Mouse (Mus musculus) lung, postnatal 0 days (tissue): Measurements from ENCODE around the gene Fau. TPM values are rescaled to one million over a fixed set of nuclear protein-coding genes. Genes with fewer than 3 reads are reported as not detected.

Experiments used
- ATAC-seq: fragments of 200-750 bp; cut with Nextera tagmentation; 2 replicates; pipeline ENCODE4 v1.8.0; 2017; ENCODE audit warnings: moderate library complexity
- DNase-seq: peaks from one replicate; pipeline ENCODE4 v3.0.0-alpha.2; 2016; ENCODE audit warnings: low spot score
- H3K27ac ChIP-seq: fragments of 300-500 bp; sonication (generic); 2 replicates; pipeline ENCODE4 v1.5.1; 2014; ENCODE audit warnings: antibody characterized with exemption, mild to moderate bottlenecking, low read length, mixed read lengths
- H3K27me3 ChIP-seq: fragments of 300-500 bp; sonication (generic); replicated peaks from 2 replicates; pipeline ENCODE4 v1.6.1; 2014; ENCODE audit warnings: low read length, mixed read lengths; ENCODE audit not compliant: insufficient read depth
- H3K36me3 ChIP-seq: fragments of 300-500 bp; sonication (generic); 2 replicates; pipeline ENCODE4 v1.6.1; 2014; ENCODE audit warnings: low read length, mixed read lengths; ENCODE audit not compliant: insufficient read depth
- H3K4me1 ChIP-seq: fragments of 300-500 bp; sonication (generic); 2 replicates; pipeline ENCODE4 v1.6.1; 2014; ENCODE audit warnings: antibody characterized with exemption, low read depth, low read length, mixed read lengths; ENCODE audit not compliant: insufficient read depth
- H3K4me2 ChIP-seq: fragments of 300-500 bp; sonication (generic); replicated peaks from 2 replicates; pipeline ENCODE4 v1.6.1; 2014; ENCODE audit warnings: low read depth, mild to moderate bottlenecking, low read length, moderate library complexity, mixed read lengths
- H3K4me3 ChIP-seq: fragments of 300-500 bp; sonication (generic); 2 replicates; pipeline ENCODE4 v1.5.1; 2014; ENCODE audit warnings: low read depth, low read length
- H3K9ac ChIP-seq: fragments of 300-500 bp; sonication (generic); replicated peaks from 2 replicates; pipeline ENCODE4 v1.6.1; 2014; ENCODE audit warnings: low read depth, mild to moderate bottlenecking
- H3K9me3 ChIP-seq: fragments of 300-500 bp; sonication (generic); 2 replicates; pipeline ENCODE4 v1.6.1; 2016; ENCODE audit warnings: low read length, mixed read lengths
- CTCF ChIP-seq: IDR thresholded peaks from 2 replicates; pipeline ENCODE4 v1.5.1; 2016; ENCODE audit warnings: antibody characterized with exemption, mild to moderate bottlenecking
- EP300 ChIP-seq: IDR thresholded peaks from 2 replicates; pipeline ENCODE4 v1.6.1; 2016; ENCODE audit warnings: antibody characterized with exemption, mild to moderate bottlenecking, control low read depth
- WGBS: fragments of 180-500 bp; shearing (Covaris S2); extraction: QIAGEN DNeasy Blood & Tissue Kit; methylation state at CpG from one replicate; pipeline ENCODE4 v1.1.7; 2014; 5-methylcytosine and 5-hydroxymethylcytosine counted together
- polyA plus RNA-seq: library from polyadenylated mRNA; unstranded; fragments of >200 nt; fragmentation: Nextera tagmentation; extraction: Ambion mirVana; gene quantifications from 2 replicates; pipeline ENCODE4 v1.2.1, GENCODE M21; 2015

Fau gene
- 784 and 827 TPM in 2 replicates for polyA plus RNA-seq

DNA sequence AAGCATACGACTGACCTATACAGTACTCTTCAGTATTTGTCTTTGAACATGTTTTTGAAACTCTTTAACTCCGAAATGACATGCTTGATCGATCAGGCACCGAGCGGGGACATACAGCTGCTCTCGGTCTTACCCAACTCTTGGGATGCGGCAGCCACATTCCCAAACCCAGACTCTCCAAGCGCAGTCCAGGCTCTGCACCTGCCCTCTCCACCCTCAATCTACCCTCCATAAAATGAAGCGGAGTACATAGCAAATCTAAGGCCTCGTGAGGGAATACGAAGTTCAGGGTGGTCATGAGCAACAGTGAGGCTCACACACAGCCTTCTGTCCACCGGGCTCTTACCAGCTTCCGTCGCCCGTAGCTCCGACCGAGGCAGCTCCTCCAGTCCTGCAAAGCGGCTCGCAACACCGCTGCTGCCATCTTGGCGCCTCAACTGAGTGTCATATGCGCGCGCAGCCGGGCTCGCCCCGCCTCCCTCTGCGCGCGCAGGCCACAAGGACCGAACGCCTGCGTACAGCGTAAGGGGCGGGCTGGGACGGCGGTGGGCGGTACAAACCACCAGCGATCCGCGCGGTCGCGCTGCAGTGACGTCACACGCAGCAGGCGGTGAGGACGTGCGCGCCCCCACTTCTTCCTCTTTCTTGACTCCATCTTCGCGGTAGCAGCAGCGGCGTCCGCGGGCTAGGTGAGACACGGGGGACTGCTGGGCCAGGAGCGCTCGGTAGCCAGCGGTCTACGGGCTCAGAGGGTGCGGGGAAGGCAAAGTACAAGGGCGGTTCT is at the start of gene Fau, which contains the start of gene Mrpl49:
Gene Fau, plus strand, starts transcription at position 532 of the 784 bp plus-strand sequence.
Gene Mrpl49, minus strand, starts transcription at position 473 of the 784 bp plus-strand sequence.
- Histone ChIP-seq H3K4me3 (peak within 1 kb of the TSS; percentile 73), H3K9me3 (no peaks in the 10 kb centered on the region), H3K4me1 (peaks cover 15% of the 10 kb centered on the region), H3K27me3 (no peaks in the 10 kb centered on the region), H3K36me3 (peaks cover 23% of the 10 kb centered on the region), H3K27ac (peak within 1 kb of the TSS; percentile 71), H3K4me2 (peak within 1 kb of the TSS; percentile 71), H3K9ac (peak within 1 kb of the TSS; percentile 76)
- no peak for TF ChIP-seq CTCF
- no peak for TF ChIP-seq EP300
- ATAC-seq (peak; percentile 90), DNase-seq (peak; percentile 98)
- WGBS, result 1% methylated on average over 55 of the region's 63 CpGs

DNA sequence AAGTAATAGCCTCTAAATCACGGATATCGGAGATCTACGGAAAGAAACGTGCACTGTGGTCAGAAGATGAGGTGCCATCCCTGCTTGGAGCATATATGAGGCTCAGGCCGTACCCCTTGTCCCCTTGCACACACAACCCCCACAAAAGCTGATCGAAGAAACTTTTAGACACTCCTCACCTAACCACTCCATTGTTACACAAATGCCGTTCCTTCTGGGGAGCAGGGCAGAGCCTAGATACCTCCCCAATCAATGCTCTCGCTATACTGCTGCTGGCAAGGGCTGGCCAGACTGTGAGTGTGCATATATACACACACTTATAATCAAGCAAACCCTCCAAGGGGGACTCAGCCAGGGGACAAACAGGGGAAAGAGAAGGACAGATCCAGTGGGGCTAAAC is 48.5 kb upstream of the Fau start:
- H3K9me3 ChIP-seq, result no peaks in the 10 kb centered on the region
- H3K9ac ChIP-seq, result no peak overlapping the region
- no peaks in the 10 kb centered on the region for H3K27me3 ChIP-seq
- no peak overlapping the region for H3K4me2 ChIP-seq
- H3K27ac ChIP-seq, result no peak overlapping the region
- peaks cover 14% of the 10 kb centered on the region for H3K36me3 ChIP-seq
- TF ChIP-seq CTCF (no peak), EP300 (no peak)
- 75% methylated on average over 8 of the region's 8 CpGs for WGBS
- DNase-seq (no peak), ATAC-seq (no peak)
- H3K4me1 ChIP-seq, result peaks cover 2% of the 10 kb centered on the region; the same call in 1 of the 2 replicates
- H3K4me3 ChIP-seq, result no peak overlapping the region

DNA sequence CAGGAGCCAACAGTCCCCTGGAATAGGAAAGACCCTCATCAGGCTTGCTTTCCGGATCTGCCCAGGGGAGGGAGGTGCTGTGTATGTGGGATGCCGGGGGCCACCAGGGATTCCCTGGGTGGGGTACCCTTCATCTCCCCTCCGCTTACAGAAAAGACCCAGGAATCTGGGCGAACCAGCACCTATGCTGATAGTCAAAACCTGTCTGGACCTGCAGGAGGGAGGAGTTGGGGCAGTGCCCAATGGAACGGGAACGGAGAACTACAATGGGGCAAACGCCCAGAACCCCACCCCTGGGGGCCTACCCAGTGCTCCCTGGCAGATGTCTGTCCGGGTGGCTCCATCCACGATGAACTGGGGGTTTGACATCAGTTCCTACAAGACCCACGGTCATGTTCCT is 44.0 kb upstream of the Fau start:
- Histone ChIP-seq H3K4me3 (no peak overlapping the region), H3K9me3 (no peaks in the 10 kb centered on the region), H3K4me2 (no peak overlapping the region), H3K27me3 (no peaks in the 10 kb centered on the region), H3K27ac (no peak overlapping the region), H3K36me3 (peaks cover 9% of the 10 kb centered on the region), H3K9ac (no peak overlapping the region), H3K4me1 (peaks cover 16% of the 10 kb centered on the region)
- TF ChIP-seq EP300 (no peak), CTCF (no peak)
- no peak for DNase-seq
- 91% methylated on average over 9 of the region's 10 CpGs for WGBS
- no peak for ATAC-seq

DNA sequence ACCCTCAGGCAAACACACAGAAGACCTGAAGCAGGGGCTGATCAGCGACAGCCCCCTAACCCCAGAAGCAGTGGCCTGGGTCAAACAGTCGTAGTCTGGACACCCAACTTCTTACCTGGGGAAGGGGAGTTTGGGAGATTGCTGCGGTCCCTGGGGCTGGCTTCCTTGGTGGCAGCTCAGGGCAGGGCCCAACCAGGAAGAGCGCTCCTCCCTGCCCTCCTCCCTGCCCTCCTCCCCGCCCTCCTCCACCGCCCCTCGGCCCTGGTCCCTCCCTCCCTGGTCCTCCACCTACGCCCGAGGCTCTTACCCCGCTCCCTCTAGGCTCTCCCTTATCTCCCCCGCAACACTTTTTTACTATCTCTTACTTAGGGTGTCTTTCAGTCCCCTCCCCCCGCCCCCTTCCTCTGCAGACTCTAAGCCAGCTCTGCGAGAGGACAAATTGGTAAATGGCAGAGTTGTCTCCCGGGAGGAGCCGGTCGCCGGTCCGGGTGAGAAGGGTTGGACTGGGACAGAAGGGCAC is 42.6 kb upstream of the Fau start:
- peak overlapping the region; percentile 52 for H3K9ac ChIP-seq
- no peaks in the 10 kb centered on the region for H3K9me3 ChIP-seq
- H3K27me3 ChIP-seq, result no peaks in the 10 kb centered on the region
- no peak for TF ChIP-seq EP300
- peak overlapping the region; percentile 85 for H3K4me2 ChIP-seq
- DNase-seq, result peak; percentile 80
- peaks cover 7% of the 10 kb centered on the region for H3K36me3 ChIP-seq
- peak overlapping the region; percentile 68 for H3K27ac ChIP-seq
- WGBS, result 2% methylated on average over 16 of the region's 18 CpGs
- peak; percentile 86 for ATAC-seq
- peak overlapping the region; percentile 59 for H3K4me3 ChIP-seq
- peaks cover 16% of the 10 kb centered on the region for H3K4me1 ChIP-seq

DNA sequence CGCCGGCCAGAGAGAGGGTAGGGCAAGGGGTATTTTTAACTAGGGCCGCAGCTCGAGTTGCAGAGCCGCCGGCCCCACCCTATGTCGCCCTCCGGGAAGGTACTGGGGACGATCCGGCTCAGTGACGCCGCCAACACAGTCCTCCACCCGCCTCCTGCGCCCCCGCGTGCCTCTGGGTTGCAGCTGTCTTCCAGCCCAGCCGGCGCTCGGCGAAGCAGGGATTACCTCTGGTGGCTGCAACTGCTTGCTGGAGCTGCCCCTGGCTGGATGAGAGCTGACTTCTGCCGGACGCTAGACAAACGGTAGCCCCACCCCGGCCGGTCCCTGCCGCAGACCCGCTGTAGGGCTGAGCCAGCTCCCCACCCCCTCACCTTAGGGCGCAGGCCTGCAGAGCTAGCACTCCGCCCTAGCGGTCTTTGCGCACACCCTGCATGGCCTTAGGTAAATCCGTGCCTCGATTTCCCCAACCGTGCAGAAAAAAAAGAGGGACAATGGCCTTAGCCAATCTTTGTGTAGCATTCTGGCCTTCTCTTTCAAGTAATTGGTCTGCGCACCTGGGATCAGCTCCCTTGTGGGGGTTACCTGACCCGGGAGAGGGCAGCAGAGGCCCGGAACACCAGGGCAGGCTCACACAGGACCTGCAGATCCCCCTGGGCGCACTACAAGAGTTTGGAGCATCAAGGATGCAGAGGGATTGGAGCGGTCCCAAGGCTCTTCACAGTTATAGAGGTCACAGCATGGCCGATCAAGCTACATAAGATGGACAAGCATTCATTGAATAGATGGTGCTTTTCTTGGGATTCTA is 41.9 kb upstream of the Fau start, which contains the start of gene Capn1:
Gene Capn1, minus strand, starts transcription at position 387 of the 805 bp plus-strand sequence.
- ATAC-seq (peak; percentile 74), DNase-seq (peak; percentile 81)
- peaks cover 2% of the 10 kb centered on the region; the same call in 1 of the 2 replicates for H3K36me3 ChIP-seq
- H3K4me3 ChIP-seq, result peak within 1 kb of the TSS; percentile 59
- no peak for TF ChIP-seq EP300
- peak; percentile 51 for TF ChIP-seq CTCF
- H3K27me3 ChIP-seq, result no peaks in the 10 kb centered on the region
- WGBS, result 2% methylated on average over 39 of the region's 40 CpGs
- no peaks in the 10 kb centered on the region for H3K9me3 ChIP-seq
- H3K27ac ChIP-seq, result peak within 1 kb of the TSS; percentile 68
- peak within 1 kb of the TSS; percentile 85 for H3K4me2 ChIP-seq
- peaks cover 16% of the 10 kb centered on the region for H3K4me1 ChIP-seq
- H3K9ac ChIP-seq, result peak within 1 kb of the TSS; percentile 52

DNA sequence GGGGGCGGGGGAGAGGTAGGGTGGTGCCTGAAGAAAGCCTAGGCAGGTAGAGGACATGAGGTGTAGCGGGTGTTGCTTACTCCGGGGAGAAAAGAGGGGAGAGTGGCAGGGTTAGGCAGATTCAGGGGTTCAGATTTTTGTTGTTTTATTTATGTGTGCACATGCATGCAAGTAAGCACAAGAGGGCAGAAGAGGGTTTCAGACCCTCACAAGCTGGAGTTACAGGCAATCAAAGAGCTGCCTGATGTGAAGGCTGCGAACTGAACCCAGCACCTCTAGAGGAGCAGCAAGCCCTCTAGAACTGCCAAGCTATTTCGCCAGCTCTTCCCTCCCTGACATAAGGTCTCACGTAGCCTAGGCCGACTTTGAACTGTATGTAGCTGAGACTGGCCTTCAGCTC is 41.1 kb upstream of the Fau start:
- Histone ChIP-seq H3K4me3 (no peak overlapping the region), H3K9ac (no peak overlapping the region), H3K4me1 (peaks cover 16% of the 10 kb centered on the region), H3K27me3 (no peaks in the 10 kb centered on the region), H3K36me3 (no peaks in the 10 kb centered on the region), H3K4me2 (no peak overlapping the region), H3K27ac (no peak overlapping the region), H3K9me3 (no peaks in the 10 kb centered on the region)
- 56% methylated on average over 7 of the region's 7 CpGs for WGBS
- no peak for ATAC-seq
- peak; percentile 39 for DNase-seq
- TF ChIP-seq CTCF (peak; percentile 36), EP300 (no peak)
